Mouse (Mus musculus): Measurements from ENCODE around the gene Dok5. TPM values are rescaled to one million over a fixed set of nuclear protein-coding genes. Genes with fewer than 3 reads are reported as not detected.

Dok5 gene
- total RNA-seq (2021): 10 to 100 TPM; 29.6 to 31.4 TPM

GRCm38 (mm10) chr2:170731632-170732561 is at the start of gene Dok5:
Gene Dok5, plus strand, starts transcription at chr2:170731807.
- intact Hi-C loops (cut with DNase I): loop anchor here (2.0 to 10.0 kb wide), 3 partner anchors 35 to 217 kb away; no protein-coding TSS in a partner anchor
- peak; percentile 91 to 93 for DNase-seq (ENCODE audit: low spot score in 2 of 2)

- DNase-seq (ENCODE audit: low spot score in 2 of 2): no peak
- intact Hi-C loops (cut with DNase I): no loop called here
These were observed 48.2 kb upstream of the Dok5 start for GRCm38 (mm10) chr2:170683385-170683784.

DNA sequence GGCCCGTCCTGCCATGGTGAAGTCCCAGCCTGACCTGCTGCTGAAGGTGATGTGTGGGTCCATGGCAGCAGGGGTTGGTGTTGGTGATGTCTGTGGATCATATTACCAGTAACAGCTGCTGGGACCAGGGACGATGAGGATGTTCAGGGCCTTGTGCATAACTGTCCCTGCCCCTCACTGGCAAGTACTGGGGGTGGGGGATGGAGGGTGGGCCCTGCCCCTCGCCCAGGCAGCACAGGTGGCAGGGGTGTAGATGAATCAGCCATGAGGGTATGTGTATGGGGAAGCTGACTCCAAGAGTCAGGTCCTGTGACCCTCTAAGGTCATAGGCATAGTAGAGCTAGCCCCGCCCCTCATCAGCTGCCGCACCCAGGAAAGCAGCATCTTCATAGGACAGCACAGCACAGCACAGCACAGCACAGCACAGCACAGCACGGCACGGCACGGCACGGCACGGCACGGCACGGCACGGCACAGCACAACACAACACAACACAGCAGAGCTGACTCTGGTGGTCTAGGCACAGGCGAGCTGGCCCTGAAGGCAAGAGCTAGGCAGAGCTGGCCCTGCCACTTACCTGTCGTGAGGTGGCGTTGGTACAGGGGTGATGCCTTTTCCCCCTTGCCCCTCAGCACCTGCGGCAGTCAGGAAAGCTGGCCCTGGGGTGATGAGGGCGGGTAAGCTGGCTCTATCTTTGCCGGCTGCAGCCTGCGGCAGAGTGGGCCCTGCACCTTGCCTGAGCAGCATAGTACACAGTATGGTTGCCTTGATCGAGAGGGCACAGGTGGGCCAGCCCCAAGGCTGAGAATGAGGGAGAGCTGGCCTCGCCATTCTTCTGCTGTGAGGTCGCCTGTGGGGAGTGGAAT is 36.3 kb upstream of the Dok5 start:
- DNase-seq (ENCODE audit: low spot score in 2 of 2): no peak
- intact Hi-C loops (cut with DNase I): no loop called here

GRCm38 (mm10) chr2:170695937-170696510 is 35.6 kb upstream of the Dok5 start:
- intact Hi-C loops (cut with DNase I): no loop called here

GRCm38 (mm10) chr2:170700471-170700870 is 31.1 kb upstream of the Dok5 start:
- intact Hi-C loops (cut with DNase I): no loop called here
- no peak for DNase-seq (ENCODE audit: low spot score in 2 of 2)

More at GRCm38 (mm10) chr2:170695937-170696510, 35.6 kb upstream of the Dok5 start:
- no peak for DNase-seq (ENCODE audit: low spot score in 2 of 2)

- intact Hi-C loops (cut with DNase I): no loop called here
- DNase-seq (ENCODE audit: low spot score in 2 of 2): no peak
These were observed 25.1 kb upstream of the Dok5 start for GRCm38 (mm10) chr2:170706488-170706887.

GRCm38 (mm10) chr2:170707672-170708071 is 23.9 kb upstream of the Dok5 start:
- intact Hi-C loops (cut with DNase I): no loop called here
- no peak for DNase-seq (ENCODE audit: low spot score in 2 of 2)

DNA sequence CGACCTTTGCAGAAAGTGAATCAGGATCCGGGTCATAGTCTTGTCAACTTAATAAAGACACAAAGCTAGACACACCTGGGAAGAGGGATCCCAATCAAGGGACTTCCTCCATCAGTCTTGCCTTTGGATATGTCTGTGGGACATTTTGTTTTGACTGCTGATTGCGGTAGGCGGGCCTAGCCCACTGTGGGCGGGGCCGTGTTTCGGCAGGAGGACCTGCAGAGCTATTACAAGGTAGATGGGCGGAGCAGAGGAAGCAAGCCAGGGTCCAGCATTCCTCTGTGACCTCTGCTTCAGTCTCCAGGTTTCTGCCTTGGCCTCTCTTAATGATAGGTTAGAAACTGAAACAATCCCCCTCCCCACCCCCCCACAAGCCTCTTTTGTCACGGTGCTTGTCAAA is 22.7 kb upstream of the Dok5 start:
- intact Hi-C loops (cut with DNase I): no loop called here
- no peak for DNase-seq (ENCODE audit: low spot score in 2 of 2)

- no peak for DNase-seq (ENCODE audit: low spot score in 2 of 2)
- intact Hi-C loops (cut with DNase I): no loop called here
These were observed 18.8 kb upstream of the Dok5 start for GRCm38 (mm10) chr2:170712658-170713285.

GRCm38 (mm10) chr2:170720386-170720785 is 11.2 kb upstream of the Dok5 start:
- no peak for DNase-seq (ENCODE audit: low spot score in 2 of 2)
- intact Hi-C loops (cut with DNase I): no loop called here

DNA sequence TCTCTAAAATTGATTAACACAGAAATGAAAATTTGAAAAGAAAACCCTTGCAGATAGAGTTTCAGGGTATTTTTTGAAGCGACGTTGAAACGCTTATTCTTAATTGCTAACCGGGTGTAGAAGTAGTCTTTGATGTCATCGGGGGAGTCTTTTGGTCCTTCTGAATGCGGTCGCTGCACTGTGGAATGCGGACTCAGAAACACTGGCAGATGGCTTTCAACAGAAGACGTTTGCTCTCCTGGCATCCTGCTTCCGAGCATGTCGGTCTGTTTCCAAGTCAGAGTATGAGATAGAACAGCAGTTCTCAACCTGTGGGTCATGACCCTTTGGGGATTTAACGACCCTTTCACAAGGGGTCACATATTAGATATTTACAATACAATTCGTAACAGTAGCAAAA is 7.5 kb upstream of the Dok5 start:
- DNase-seq (ENCODE audit: low spot score in 2 of 2): no peak

DNA sequence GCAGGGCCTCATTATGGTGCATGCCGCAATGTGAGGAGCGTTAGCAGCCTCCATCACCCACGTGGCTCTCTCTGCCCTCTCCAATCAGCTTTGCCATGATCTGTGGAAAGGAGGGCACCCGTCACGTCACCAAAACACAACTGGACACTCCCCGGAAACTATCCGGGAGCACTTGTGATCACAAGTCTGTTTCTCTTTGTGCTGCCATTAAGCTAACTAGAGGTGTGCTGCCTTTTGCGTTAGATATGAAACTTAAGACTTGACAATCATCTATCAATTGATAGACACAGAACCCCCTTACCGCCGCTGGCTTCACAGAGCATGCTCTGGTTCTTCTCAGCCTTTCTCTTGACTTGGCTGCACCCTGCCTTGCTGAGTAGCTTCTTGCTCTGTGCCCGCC is 6.9 kb upstream of the Dok5 start:
- no peak for DNase-seq (ENCODE audit: low spot score in 2 of 2)
- intact Hi-C loops (cut with DNase I): no loop called here

More for the DNA sequence above, 7.5 kb upstream of the Dok5 start:
- intact Hi-C loops (cut with DNase I): no loop called here

GRCm38 (mm10) chr2:170725796-170726195 is 5.8 kb upstream of the Dok5 start:
- no peak for DNase-seq (ENCODE audit: low spot score in 2 of 2)
- intact Hi-C loops (cut with DNase I): no loop called here

GRCm38 (mm10) chr2:170726996-170727710 is 4.5 kb upstream of the Dok5 start:
- intact Hi-C loops (cut with DNase I): no loop called here
- no peak for DNase-seq (ENCODE audit: low spot score in 2 of 2)

- intact Hi-C loops (cut with DNase I): no loop called here
These were observed 2.7 kb upstream of the Dok5 start for GRCm38 (mm10) chr2:170728864-170729263.

GRCm38 (mm10) chr2:170729661-170730060 is 1.9 kb upstream of the Dok5 start:
- intact Hi-C loops (cut with DNase I): loop anchor here (2.0 to 10.0 kb wide), 3 partner anchors 37 to 215 kb away; no protein-coding TSS in a partner anchor
- no peak for DNase-seq (ENCODE audit: low spot score in 2 of 2)

More at GRCm38 (mm10) chr2:170728864-170729263, 2.7 kb upstream of the Dok5 start:
- DNase-seq (ENCODE audit: low spot score in 2 of 2): no peak

- intact Hi-C loops (cut with DNase I): loop anchor here (2.0 to 10.0 kb wide), 3 partner anchors 37 to 215 kb away; no protein-coding TSS in a partner anchor
- DNase-seq (ENCODE audit: low spot score in 2 of 2): no peak
These were observed 1.5 kb upstream of the Dok5 start for GRCm38 (mm10) chr2:170730136-170730535.

DNA sequence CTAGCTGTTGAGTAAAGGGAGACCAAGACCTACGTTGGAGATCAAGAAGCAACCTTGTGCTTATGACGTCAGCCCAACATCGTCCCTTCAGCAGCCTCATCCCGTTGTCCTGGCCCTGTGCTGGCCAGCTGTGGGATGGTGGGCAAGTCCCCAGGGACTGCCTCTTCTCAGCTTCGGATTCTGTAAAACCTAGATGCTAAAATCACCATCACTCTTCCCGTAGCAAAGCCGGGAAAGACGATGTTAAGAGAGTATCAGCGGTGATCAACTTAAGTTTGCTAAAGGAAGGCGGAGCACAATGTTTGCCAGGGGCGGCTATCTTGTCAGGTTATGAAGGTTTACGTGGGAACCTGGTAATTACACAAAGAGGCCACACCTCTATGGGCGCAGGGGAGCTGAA is 826 bp upstream of the Dok5 start:
- no peak for DNase-seq (ENCODE audit: low spot score in 2 of 2)
- intact Hi-C loops (cut with DNase I): loop anchor here (2.0 to 10.0 kb wide), 3 partner anchors 36 to 216 kb away; no protein-coding TSS in a partner anchor

DNA sequence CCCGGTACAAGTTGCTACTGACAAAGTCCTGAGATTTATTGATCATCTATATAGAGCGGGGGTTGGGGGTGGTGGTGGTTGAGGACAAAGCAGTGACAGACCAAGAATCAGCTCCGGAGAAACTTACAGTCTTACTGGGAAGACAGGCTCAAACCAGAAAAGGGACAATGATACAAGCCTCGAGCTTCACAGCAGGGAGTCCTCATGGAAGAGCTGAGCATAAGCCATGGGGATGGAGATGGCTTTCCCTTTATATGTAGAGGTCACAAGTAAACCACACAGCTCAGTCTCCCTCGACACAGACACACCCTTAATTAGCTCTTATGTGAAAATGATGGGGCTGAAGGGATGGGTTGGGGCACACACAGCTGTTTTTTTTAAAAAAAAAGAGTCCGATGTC is 402 bp upstream of the Dok5 start:
- DNase-seq (ENCODE audit: low spot score in 2 of 2): no peak
- intact Hi-C loops (cut with DNase I): loop anchor here (2.0 to 10.0 kb wide), 3 partner anchors 36 to 216 kb away; no protein-coding TSS in a partner anchor
